Mouse (Mus musculus) lung, postnatal 0 days (tissue): ENCODE results near the gene Hoxb5.

Experiments
- CTCF ChIP-seq: IDR thresholded peaks from 2 replicates; pipeline ENCODE4 v1.5.1; 2016; ENCODE audit warnings: antibody characterized with exemption, mild to moderate bottlenecking
- EP300 ChIP-seq: IDR thresholded peaks from 2 replicates; pipeline ENCODE4 v1.6.1; 2016; ENCODE audit warnings: antibody characterized with exemption, mild to moderate bottlenecking, control low read depth

DNA sequence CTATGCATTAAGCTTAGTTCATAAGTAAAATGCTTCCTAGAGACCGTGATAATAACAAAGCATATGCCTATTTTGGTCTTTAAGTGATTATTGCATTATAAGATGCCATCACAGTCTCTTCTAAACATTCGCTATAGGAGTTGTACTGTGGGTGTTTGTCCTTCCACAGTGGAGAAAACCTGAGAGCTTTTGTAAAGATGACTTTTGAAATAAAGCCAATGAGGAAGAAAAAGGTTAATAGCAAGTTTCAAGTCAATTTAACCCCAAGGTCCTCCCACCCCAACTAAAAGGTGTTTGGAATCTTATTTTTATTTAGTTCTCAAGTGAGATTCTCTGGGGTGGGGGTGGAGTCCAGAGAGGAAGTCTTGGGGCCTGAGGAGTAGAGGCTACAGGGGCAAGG is 10.0 kb downstream of the Hoxb5 start:
- TF ChIP-seq CTCF (no peak), EP300 (no peak)
